Mouse (Mus musculus): ENCODE measurements at regions not wholly inside any gene's neighbourhood (a gene's known extent, or its start where the extent isn't known, plus 50 kb on each side); places are given as distances from the start of the nearest gene placed in this dataset.

DNA sequence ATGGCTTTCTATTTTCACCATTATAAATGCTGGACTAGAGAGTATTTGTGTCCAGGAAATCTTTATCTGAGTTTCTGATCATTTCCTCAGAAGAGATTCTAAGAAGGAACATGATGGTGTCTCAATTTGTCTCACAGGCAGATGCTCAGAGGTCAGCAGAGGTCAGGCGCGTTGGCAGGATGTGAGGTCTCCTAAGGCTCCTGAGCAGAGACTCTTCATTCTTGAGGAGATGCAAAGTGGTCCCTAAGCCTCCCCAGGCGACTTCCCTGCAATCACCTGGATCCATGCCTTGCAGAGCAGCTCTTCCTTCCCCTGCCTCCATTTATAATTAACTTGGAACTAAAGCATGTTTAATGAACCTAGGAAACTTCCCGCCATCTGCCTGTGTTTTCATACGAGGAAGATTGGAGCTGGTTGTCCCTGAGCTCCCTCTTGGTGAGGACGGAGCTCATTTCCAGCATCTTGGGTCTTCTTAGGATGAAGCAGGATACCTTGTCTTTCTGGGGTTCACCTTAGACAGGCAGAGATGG lies 71.8 kb downstream of the Arf2 start:
- H3K4me1 ChIP-seq (ENCODE audit: control insufficient read depth, insufficient read depth, low read length), result no peaks in the 10 kb centered on the region
- H3K4me3 ChIP-seq (replicated peaks; ENCODE audit: low read depth, low read length), result no peak overlapping the region
- no peaks in the 10 kb centered on the region for H3K36me3 ChIP-seq (ENCODE audit: control insufficient read depth, insufficient read depth, low read length)
- WGBS, result 65% methylated on average over 6 of the region's 6 CpGs
- no peak overlapping the region for H3K4me2 ChIP-seq (ENCODE audit: low read length)
- H3K27me3 ChIP-seq (ENCODE audit: control insufficient read depth, insufficient read depth, low read length), result no peaks in the 10 kb centered on the region
- no peak overlapping the region for H3K27ac ChIP-seq (replicated peaks; ENCODE audit: low read depth, low read length)
- no peak for ATAC-seq (ENCODE audit: low FRiP score, low TSS enrichment)
- no peak for DNase-seq
- no peak overlapping the region for H3K9ac ChIP-seq (replicated peaks; ENCODE audit: low read length)
- H3K9me3 ChIP-seq (ENCODE audit: control insufficient read depth, low read length), result no peaks in the 10 kb centered on the region

DNA sequence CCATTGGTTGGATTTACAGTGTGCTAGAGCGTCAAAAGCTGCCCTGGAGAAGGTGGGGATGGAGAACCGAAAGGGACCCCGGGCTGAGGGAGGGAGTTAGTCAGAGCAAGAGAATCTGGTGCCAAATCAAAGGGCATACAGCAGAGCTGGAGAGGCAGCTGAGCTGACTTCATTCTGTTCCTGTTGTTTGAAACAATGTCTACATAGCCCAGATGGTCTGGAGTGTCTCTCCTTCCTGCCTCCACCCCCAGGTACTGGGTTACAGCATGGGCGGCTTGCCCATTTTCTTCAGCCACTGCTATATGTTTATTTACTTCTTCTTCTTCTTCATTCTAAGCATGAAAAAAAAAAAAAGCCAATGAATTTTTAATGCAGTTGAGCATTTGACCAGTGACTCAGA lies 78.7 kb downstream of the Arf2 start:
- H3K9me3 ChIP-seq (ENCODE audit: control insufficient read depth, low read length), result no peaks in the 10 kb centered on the region
- no peak overlapping the region for H3K4me2 ChIP-seq (ENCODE audit: low read length)
- no peak overlapping the region for H3K9ac ChIP-seq (replicated peaks; ENCODE audit: low read length)
- no peaks in the 10 kb centered on the region for H3K27me3 ChIP-seq (ENCODE audit: control insufficient read depth, insufficient read depth, low read length)
- ATAC-seq (ENCODE audit: low FRiP score, low TSS enrichment) (no peak), DNase-seq (no peak)
- WGBS, result 89% methylated on average over 4 of the region's 4 CpGs
- no peaks in the 10 kb centered on the region for H3K36me3 ChIP-seq (ENCODE audit: control insufficient read depth, insufficient read depth, low read length)
- no peak overlapping the region for H3K4me3 ChIP-seq (replicated peaks; ENCODE audit: low read depth, low read length)
- no peak overlapping the region for H3K27ac ChIP-seq (replicated peaks; ENCODE audit: low read depth, low read length)
- H3K4me1 ChIP-seq (ENCODE audit: control insufficient read depth, insufficient read depth, low read length), result no peaks in the 10 kb centered on the region

DNA sequence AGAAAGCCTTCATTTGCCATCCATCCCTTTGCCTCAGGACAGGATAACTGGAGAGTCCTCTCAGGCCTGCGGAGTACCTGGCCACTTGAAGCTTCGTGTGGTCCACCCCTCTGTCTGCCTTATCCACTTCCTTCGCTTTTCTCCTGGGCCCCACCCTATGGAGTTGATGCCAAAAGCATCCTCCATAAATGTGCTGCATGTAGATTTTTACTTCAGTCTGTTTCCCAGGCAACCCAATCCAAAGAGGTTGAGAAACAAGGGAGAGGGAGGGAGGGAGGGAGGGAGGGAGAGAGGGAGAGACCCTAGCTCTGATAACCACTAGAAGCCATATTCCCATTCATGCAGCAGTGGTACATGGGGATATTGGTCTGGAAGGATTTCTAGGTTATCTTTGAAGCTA lies 80.7 kb upstream of the Crhr1 start:
- no peak for DNase-seq
- Histone ChIP-seq H3K4me1 (ENCODE audit: control insufficient read depth, insufficient read depth, low read length) (no peaks in the 10 kb centered on the region), H3K9me3 (ENCODE audit: control insufficient read depth, low read length) (no peaks in the 10 kb centered on the region), H3K4me3 (replicated peaks; ENCODE audit: low read depth, low read length) (no peak overlapping the region), H3K27me3 (ENCODE audit: control insufficient read depth, insufficient read depth, low read length) (no peaks in the 10 kb centered on the region), H3K27ac (replicated peaks; ENCODE audit: low read depth, low read length) (no peak overlapping the region), H3K4me2 (ENCODE audit: low read length) (no peak overlapping the region), H3K36me3 (ENCODE audit: control insufficient read depth, insufficient read depth, low read length) (no peaks in the 10 kb centered on the region), H3K9ac (replicated peaks; ENCODE audit: low read length) (no peak overlapping the region)
- 84% methylated on average over 3 of the region's 3 CpGs for WGBS
- no peak for ATAC-seq (ENCODE audit: low FRiP score, low TSS enrichment)

DNA sequence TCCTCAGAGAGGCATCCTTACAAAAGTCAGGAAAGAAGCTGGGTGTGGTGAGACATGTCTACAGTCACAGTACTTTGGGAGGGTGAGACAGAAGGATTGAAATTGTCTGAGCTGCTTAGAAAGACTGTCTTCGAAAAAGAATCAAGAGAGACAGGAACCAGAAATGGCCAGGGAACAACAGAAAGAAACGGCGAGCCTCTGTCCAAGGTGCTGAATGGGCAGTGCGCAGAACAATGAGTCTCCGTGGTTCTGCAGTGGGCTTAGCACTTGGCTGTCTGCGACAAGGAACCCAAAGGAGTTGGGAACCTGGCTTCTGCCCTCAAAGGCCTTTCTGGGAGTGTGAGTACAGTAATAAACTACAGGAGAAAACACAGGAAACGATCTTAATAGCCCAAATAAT lies 79.4 kb upstream of the Crhr1 start:
- H3K4me1 ChIP-seq (ENCODE audit: control insufficient read depth, insufficient read depth, low read length), result no peaks in the 10 kb centered on the region
- DNase-seq, result peak; percentile 56

DNA sequence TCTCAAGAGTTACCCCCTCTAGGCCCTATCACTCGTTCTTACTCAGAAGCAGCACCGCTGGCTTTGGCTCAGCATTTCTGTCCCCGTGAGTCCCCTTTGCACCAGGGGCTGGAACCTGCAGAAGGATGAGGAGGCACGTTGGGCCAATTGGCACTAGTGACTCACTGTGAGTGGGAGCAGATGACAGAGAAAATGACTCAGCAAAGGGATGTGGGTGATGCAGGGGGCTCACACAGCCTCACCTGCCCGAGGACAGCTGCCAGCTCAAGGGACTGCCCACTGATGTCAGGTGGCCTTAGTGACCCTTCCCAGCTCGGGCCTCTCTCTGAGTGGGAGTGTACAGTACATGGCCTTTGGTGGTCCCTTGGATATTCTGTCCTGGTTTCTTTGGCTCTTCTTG lies 76.7 kb upstream of the Crhr1 start:
- DNase-seq, result no peak
- WGBS, result 75% methylated on average over 6 of the region's 6 CpGs

More for the DNA sequence above, 79.4 kb upstream of the Crhr1 start:
- Histone ChIP-seq H3K4me3 (replicated peaks; ENCODE audit: low read depth, low read length) (no peak overlapping the region), H3K9ac (replicated peaks; ENCODE audit: low read length) (no peak overlapping the region), H3K36me3 (ENCODE audit: control insufficient read depth, insufficient read depth, low read length) (no peaks in the 10 kb centered on the region), H3K9me3 (ENCODE audit: control insufficient read depth, low read length) (no peaks in the 10 kb centered on the region), H3K4me2 (ENCODE audit: low read length) (no peak overlapping the region), H3K27ac (replicated peaks; ENCODE audit: low read depth, low read length) (no peak overlapping the region), H3K27me3 (ENCODE audit: control insufficient read depth, insufficient read depth, low read length) (no peaks in the 10 kb centered on the region)
- WGBS, result 15% methylated on average over 7 of the region's 7 CpGs
- no peak for ATAC-seq (ENCODE audit: low FRiP score, low TSS enrichment)

DNA sequence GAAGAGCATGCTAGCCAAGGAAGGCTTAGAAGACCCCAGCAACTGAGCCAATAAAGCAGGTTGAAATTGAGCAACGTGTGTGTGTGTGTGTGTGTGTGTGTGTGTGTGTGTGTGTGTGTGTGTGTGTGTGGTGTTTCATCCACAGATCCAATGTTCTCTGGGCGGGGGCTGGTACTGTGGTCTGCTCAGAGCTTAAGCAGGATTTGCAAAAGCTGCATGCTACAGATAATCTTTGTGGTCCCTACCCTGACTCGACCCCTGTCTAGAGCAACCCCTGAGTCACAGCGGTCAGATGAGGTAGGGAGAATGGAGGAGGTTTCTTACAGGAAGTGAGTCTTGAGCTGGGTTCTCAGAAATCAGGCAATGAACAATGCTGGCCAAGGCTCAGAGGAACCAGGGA lies 75.6 kb upstream of the Crhr1 start:
- DNase-seq (no peak), ATAC-seq (ENCODE audit: low FRiP score, low TSS enrichment) (no peak)
- Histone ChIP-seq H3K4me2 (ENCODE audit: low read length) (no peak overlapping the region), H3K4me1 (ENCODE audit: control insufficient read depth, insufficient read depth, low read length) (no peaks in the 10 kb centered on the region), H3K27ac (replicated peaks; ENCODE audit: low read depth, low read length) (no peak overlapping the region), H3K9ac (replicated peaks; ENCODE audit: low read length) (no peak overlapping the region), H3K9me3 (ENCODE audit: control insufficient read depth, low read length) (no peaks in the 10 kb centered on the region), H3K36me3 (ENCODE audit: control insufficient read depth, insufficient read depth, low read length) (no peaks in the 10 kb centered on the region), H3K27me3 (ENCODE audit: control insufficient read depth, insufficient read depth, low read length) (no peaks in the 10 kb centered on the region), H3K4me3 (replicated peaks; ENCODE audit: low read depth, low read length) (no peak overlapping the region)
- 83% methylated on average over 4 of the region's 4 CpGs for WGBS

More for the DNA sequence above, 76.7 kb upstream of the Crhr1 start:
- Histone ChIP-seq H3K9ac (replicated peaks; ENCODE audit: low read length) (no peak overlapping the region), H3K27ac (replicated peaks; ENCODE audit: low read depth, low read length) (no peak overlapping the region), H3K9me3 (ENCODE audit: control insufficient read depth, low read length) (no peaks in the 10 kb centered on the region), H3K27me3 (ENCODE audit: control insufficient read depth, insufficient read depth, low read length) (no peaks in the 10 kb centered on the region), H3K36me3 (ENCODE audit: control insufficient read depth, insufficient read depth, low read length) (no peaks in the 10 kb centered on the region), H3K4me2 (ENCODE audit: low read length) (no peak overlapping the region), H3K4me1 (ENCODE audit: control insufficient read depth, insufficient read depth, low read length) (no peaks in the 10 kb centered on the region), H3K4me3 (replicated peaks; ENCODE audit: low read depth, low read length) (no peak overlapping the region)
- ATAC-seq (ENCODE audit: low FRiP score, low TSS enrichment), result no peak

DNA sequence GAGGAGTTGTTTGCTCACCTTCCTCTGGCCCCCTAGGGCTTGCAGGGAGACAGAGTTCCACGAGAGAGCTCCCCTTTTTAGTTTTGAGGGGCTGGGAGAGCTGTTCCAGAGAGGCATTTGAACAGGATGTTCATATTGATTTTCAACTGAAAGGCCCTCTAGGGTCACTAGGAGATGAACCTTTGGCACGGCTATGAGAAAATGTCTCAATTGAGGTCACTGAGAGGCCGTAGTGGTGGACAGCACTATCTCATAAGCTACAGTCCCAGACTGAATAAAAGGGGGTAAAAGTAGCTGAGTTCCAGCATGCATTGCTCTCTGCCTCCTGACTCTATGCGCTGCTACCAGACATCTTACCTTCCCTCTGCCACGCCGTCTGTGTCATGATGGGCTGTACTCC lies 74.1 kb upstream of the Crhr1 start:
- WGBS, result 82% methylated on average over 6 of the region's 6 CpGs
- H3K36me3 ChIP-seq (ENCODE audit: control insufficient read depth, insufficient read depth, low read length), result no peaks in the 10 kb centered on the region
- H3K9me3 ChIP-seq (ENCODE audit: control insufficient read depth, low read length), result no peaks in the 10 kb centered on the region
- ATAC-seq (ENCODE audit: low FRiP score, low TSS enrichment), result no peak
- H3K9ac ChIP-seq (replicated peaks; ENCODE audit: low read length), result no peak overlapping the region
- H3K4me2 ChIP-seq (ENCODE audit: low read length), result no peak overlapping the region
- no peaks in the 10 kb centered on the region for H3K27me3 ChIP-seq (ENCODE audit: control insufficient read depth, insufficient read depth, low read length)
- no peak for DNase-seq
- H3K27ac ChIP-seq (replicated peaks; ENCODE audit: low read depth, low read length), result no peak overlapping the region
- H3K4me1 ChIP-seq (ENCODE audit: control insufficient read depth, insufficient read depth, low read length), result no peaks in the 10 kb centered on the region
- no peak overlapping the region for H3K4me3 ChIP-seq (replicated peaks; ENCODE audit: low read depth, low read length)

DNA sequence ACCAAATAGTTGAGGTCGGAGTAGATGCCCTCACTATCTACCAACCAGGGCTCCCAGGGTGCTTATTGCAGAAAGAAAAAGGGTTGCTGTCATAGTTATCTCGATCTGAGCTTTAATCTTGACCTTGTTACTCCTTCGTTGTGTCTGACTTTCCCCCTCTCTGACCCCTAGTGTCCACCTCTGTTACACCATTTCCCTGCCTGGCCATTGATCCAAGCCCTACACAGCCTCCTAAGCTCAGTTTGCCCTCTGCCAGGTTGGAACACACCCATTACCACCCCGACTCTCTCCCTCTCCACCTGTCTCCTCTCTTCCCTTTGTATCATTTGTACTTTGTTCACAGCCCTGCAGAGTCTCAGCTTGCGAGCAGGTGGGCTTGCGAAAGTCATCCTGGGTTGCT lies 73.6 kb upstream of the Crhr1 start:
- ATAC-seq (ENCODE audit: low FRiP score, low TSS enrichment), result no peak
- no peak for DNase-seq
- Histone ChIP-seq H3K9ac (replicated peaks; ENCODE audit: low read length) (no peak overlapping the region), H3K4me2 (ENCODE audit: low read length) (no peak overlapping the region), H3K4me1 (ENCODE audit: control insufficient read depth, insufficient read depth, low read length) (no peaks in the 10 kb centered on the region), H3K27me3 (ENCODE audit: control insufficient read depth, insufficient read depth, low read length) (no peaks in the 10 kb centered on the region), H3K4me3 (replicated peaks; ENCODE audit: low read depth, low read length) (no peak overlapping the region), H3K36me3 (ENCODE audit: control insufficient read depth, insufficient read depth, low read length) (no peaks in the 10 kb centered on the region), H3K9me3 (ENCODE audit: control insufficient read depth, low read length) (no peaks in the 10 kb centered on the region), H3K27ac (replicated peaks; ENCODE audit: low read depth, low read length) (no peak overlapping the region)
- WGBS, result 67% methylated on average over 6 of the region's 6 CpGs

DNA sequence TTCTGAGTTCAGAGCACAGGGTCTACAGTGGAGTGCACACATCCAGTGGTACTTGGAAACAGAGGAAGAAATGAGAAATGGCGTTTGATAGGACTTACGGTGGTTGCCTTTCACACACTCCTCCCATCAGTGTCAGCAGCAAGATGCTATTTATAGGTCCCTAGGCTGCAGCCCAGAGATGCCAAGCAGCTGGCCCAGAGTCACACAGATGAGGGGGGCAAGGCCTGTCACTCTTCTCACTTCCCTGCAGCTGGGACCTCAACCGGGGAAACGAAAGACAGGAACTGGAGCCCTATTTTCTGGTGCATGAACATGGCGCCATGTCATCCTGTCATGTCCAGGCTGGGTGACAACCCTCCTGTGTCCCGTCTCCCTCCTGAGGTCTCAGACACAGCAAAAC lies 71.3 kb upstream of the Crhr1 start:
- H3K4me2 ChIP-seq (ENCODE audit: low read length), result no peak overlapping the region
- WGBS, result 74% methylated on average over 6 of the region's 6 CpGs
- no peak for ATAC-seq (ENCODE audit: low FRiP score, low TSS enrichment)
- H3K4me1 ChIP-seq (ENCODE audit: control insufficient read depth, insufficient read depth, low read length), result no peaks in the 10 kb centered on the region
- no peak for DNase-seq
- H3K9ac ChIP-seq (replicated peaks; ENCODE audit: low read length), result no peak overlapping the region
- H3K9me3 ChIP-seq (ENCODE audit: control insufficient read depth, low read length), result no peaks in the 10 kb centered on the region
- no peak overlapping the region for H3K4me3 ChIP-seq (replicated peaks; ENCODE audit: low read depth, low read length)
- no peaks in the 10 kb centered on the region for H3K36me3 ChIP-seq (ENCODE audit: control insufficient read depth, insufficient read depth, low read length)
- no peak overlapping the region for H3K27ac ChIP-seq (replicated peaks; ENCODE audit: low read depth, low read length)
- H3K27me3 ChIP-seq (ENCODE audit: control insufficient read depth, insufficient read depth, low read length), result no peaks in the 10 kb centered on the region

All from midbrain, embryonic 14.5 days (tissue).